Mouse (Mus musculus): ENCODE results near the gene Dnah17. TPM values are rescaled to one million over a fixed set of nuclear protein-coding genes. Genes with fewer than 3 reads are reported as not detected.

Dnah17 gene
- polyA plus RNA-seq, 1 experiment from 2014 or later, result 0.15 TPM

- Histone ChIP-seq H3K27me3 (replicated peaks) (no peaks in the 10 kb centered on the region), H3K36me3 (no peaks in the 10 kb centered on the region), H3K9me3 (no peaks in the 10 kb centered on the region), H3K27ac (no peak overlapping the region), H3K4me2 (no peak overlapping the region), H3K9ac (no peak overlapping the region), H3K4me3 (replicated peaks) (no peak overlapping the region), H3K4me1 (no peaks in the 10 kb centered on the region)
- ATAC-seq (ENCODE audit: insufficient read depth, low FRiP score, low read depth), result no peak
- 65% methylated on average over 14 of the region's 14 CpGs for WGBS
Observed at GRCm38 (mm10) chr11:118113516-118114205, 16.8 kb downstream of the Dnah17 start.

- ATAC-seq (ENCODE audit: insufficient read depth, low FRiP score, low read depth), result peak; percentile 48
- Histone ChIP-seq H3K4me3 (replicated peaks) (no peak overlapping the region), H3K27ac (no peak overlapping the region), H3K27me3 (replicated peaks) (no peaks in the 10 kb centered on the region), H3K9me3 (no peaks in the 10 kb centered on the region), H3K9ac (no peak overlapping the region), H3K4me1 (no peaks in the 10 kb centered on the region), H3K36me3 (no peaks in the 10 kb centered on the region), H3K4me2 (no peak overlapping the region)
- WGBS, result 12% methylated on average over 5 of the region's 5 CpGs
Observed at GRCm38 (mm10) chr11:118104001-118104400, 26.4 kb downstream of the Dnah17 start.

- no peak overlapping the region for H3K27ac ChIP-seq
- H3K27me3 ChIP-seq (replicated peaks), result no peaks in the 10 kb centered on the region
- WGBS, result 91% methylated on average over 5 of the region's 5 CpGs
- ATAC-seq (ENCODE audit: insufficient read depth, low FRiP score, low read depth), result no peak
- H3K9ac ChIP-seq, result no peak overlapping the region
- no peak overlapping the region for H3K4me3 ChIP-seq (replicated peaks)
- H3K4me2 ChIP-seq, result no peak overlapping the region
- no peaks in the 10 kb centered on the region for H3K36me3 ChIP-seq
- no peaks in the 10 kb centered on the region for H3K9me3 ChIP-seq
- no peaks in the 10 kb centered on the region for H3K4me1 ChIP-seq
Observed at GRCm38 (mm10) chr11:118103383-118103782, 27.1 kb downstream of the Dnah17 start.

DNA sequence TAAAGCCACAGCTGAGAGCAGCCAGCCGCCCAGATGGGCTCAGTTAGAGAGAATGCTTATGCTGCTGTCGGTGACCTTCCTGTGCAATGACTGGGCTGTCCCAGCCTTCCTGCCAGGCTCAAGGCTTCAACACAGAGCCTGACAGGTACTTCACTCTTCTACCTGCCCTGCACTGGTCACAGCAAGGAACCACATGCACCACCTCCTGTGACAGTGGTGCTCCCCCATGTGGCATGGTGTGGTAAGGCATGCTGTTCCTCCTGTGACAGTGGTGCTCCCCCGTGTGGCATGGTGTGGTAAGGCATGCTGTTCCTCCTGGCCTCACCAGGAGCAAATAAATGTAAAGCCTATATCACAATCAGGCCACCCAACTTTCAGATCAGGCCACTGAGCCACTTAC lies 27.6 kb downstream of the Dnah17 start:
- H3K36me3 ChIP-seq, result no peaks in the 10 kb centered on the region
- no peaks in the 10 kb centered on the region for H3K4me1 ChIP-seq
- WGBS, result 46% methylated on average over 3 of the region's 3 CpGs
- ATAC-seq (ENCODE audit: insufficient read depth, low FRiP score, low read depth), result 0 out of 2 replicates have a peak, but pooled peaks have one; percentile 44
- H3K4me2 ChIP-seq, result no peak overlapping the region
- no peaks in the 10 kb centered on the region for H3K9me3 ChIP-seq
- no peak overlapping the region for H3K27ac ChIP-seq
- H3K9ac ChIP-seq, result no peak overlapping the region
- H3K27me3 ChIP-seq (replicated peaks), result no peaks in the 10 kb centered on the region
- H3K4me3 ChIP-seq (replicated peaks), result no peak overlapping the region

DNA sequence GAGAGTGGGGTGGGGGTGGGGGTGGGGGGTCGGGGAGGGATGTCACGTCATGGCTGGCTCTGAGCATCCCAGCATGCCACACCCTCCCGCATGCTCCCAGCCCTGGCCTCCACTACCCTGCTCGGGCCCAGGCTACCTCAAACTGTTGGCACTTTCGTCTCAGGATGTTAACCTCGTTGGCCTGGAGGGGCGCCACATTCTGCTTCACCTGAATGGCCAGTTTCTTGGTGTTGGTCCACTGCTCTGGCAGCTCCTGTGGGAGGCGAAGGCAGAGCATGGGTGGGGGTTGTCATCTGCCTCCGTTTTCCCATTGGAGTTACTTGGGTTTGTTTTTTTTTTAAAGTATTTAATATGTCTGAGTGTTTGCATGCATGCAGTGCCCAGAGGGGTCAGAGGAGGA lies 29.3 kb downstream of the Dnah17 start:
- H3K27ac ChIP-seq, result no peak overlapping the region
- 52% methylated on average over 9 of the region's 9 CpGs for WGBS
- no peaks in the 10 kb centered on the region for H3K36me3 ChIP-seq
- H3K27me3 ChIP-seq (replicated peaks), result no peaks in the 10 kb centered on the region
- no peaks in the 10 kb centered on the region for H3K4me1 ChIP-seq
- H3K4me3 ChIP-seq (replicated peaks), result no peak overlapping the region
- no peaks in the 10 kb centered on the region for H3K9me3 ChIP-seq
- H3K9ac ChIP-seq, result no peak overlapping the region
- H3K4me2 ChIP-seq, result no peak overlapping the region
- ATAC-seq (ENCODE audit: insufficient read depth, low FRiP score, low read depth), result no peak

- no peak overlapping the region for H3K27ac ChIP-seq
Observed at GRCm38 (mm10) chr11:118096736-118097135, 33.7 kb downstream of the Dnah17 start.

DNA sequence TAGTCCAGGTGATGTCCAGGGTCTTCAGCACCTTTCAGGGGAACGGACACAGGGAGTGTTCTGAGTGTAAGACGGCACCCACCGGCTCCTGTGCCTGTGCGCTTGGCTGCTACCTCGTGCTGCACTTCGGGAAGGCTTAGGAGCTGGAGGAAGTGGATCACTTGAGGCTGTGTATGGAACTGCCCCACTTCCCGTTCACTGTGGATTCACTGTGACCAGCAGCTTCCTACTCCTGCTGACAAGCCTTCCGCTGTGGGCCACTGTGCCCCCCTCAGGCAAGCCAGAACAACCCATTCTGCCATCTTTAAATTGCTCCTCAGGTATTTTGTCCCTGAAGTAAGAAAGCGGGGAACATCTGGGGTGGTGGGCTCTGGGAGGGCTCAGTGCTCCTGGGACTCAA lies 35.4 kb downstream of the Dnah17 start:
- no peaks in the 10 kb centered on the region for H3K9me3 ChIP-seq

More at GRCm38 (mm10) chr11:118096736-118097135, 33.7 kb downstream of the Dnah17 start:
- Histone ChIP-seq H3K36me3 (no peaks in the 10 kb centered on the region), H3K4me1 (no peaks in the 10 kb centered on the region), H3K27me3 (replicated peaks) (no peaks in the 10 kb centered on the region), H3K4me3 (replicated peaks) (no peak overlapping the region), H3K9ac (no peak overlapping the region), H3K4me2 (no peak overlapping the region), H3K9me3 (no peaks in the 10 kb centered on the region)
- ATAC-seq (ENCODE audit: insufficient read depth, low FRiP score, low read depth), result no peak
- WGBS, result 43% methylated on average over 2 of the region's 2 CpGs

GRCm38 (mm10) chr11:118091002-118091670 lies 39.3 kb downstream of the Dnah17 start:
- Histone ChIP-seq H3K4me3 (replicated peaks) (no peak overlapping the region), H3K4me1 (no peaks in the 10 kb centered on the region), H3K27me3 (replicated peaks) (no peaks in the 10 kb centered on the region), H3K36me3 (no peaks in the 10 kb centered on the region), H3K4me2 (no peak overlapping the region), H3K9ac (no peak overlapping the region), H3K27ac (no peak overlapping the region), H3K9me3 (no peaks in the 10 kb centered on the region)
- no peak for ATAC-seq (ENCODE audit: insufficient read depth, low FRiP score, low read depth)
- 87% methylated on average over 23 of the region's 23 CpGs for WGBS

More for the DNA sequence above, 35.4 kb downstream of the Dnah17 start:
- Histone ChIP-seq H3K36me3 (no peaks in the 10 kb centered on the region), H3K4me1 (no peaks in the 10 kb centered on the region), H3K4me3 (replicated peaks) (no peak overlapping the region), H3K27me3 (replicated peaks) (no peaks in the 10 kb centered on the region), H3K4me2 (no peak overlapping the region), H3K27ac (no peak overlapping the region), H3K9ac (no peak overlapping the region)
- WGBS, result 77% methylated on average over 9 of the region's 9 CpGs
- ATAC-seq (ENCODE audit: insufficient read depth, low FRiP score, low read depth), result no peak

- ATAC-seq (ENCODE audit: insufficient read depth, low FRiP score, low read depth), result no peak
- Histone ChIP-seq H3K9me3 (no peaks in the 10 kb centered on the region), H3K9ac (no peak overlapping the region), H3K4me2 (no peak overlapping the region), H3K27me3 (replicated peaks) (no peaks in the 10 kb centered on the region), H3K36me3 (no peaks in the 10 kb centered on the region), H3K4me1 (peaks cover 15% of the 10 kb centered on the region; the same call in 1 of the 2 replicates), H3K27ac (no peak overlapping the region), H3K4me3 (replicated peaks) (no peak overlapping the region)
- WGBS, result 79% methylated on average over 19 of the region's 19 CpGs
Observed at GRCm38 (mm10) chr11:118088896-118089295, 41.5 kb downstream of the Dnah17 start.

DNA sequence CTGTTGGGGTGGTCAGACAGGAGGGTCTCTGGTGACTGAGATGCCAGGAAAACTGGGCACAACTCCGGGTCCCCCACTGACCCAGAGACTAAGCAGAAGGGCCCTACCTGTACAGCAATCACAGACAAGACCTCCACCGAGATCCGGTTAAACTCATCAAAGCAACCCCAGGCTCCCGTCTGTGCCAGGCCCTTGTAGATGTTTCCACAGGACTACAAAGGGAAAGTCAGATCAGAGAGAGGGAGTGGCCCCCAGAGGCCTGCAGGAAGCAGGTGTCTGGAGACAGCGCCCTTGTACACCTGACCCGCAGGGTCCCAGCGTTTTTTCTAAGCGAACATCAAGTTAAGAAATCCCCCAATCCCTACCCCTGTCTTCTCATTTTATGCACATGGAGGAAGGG lies 44.5 kb downstream of the Dnah17 start:
- H3K4me3 ChIP-seq (replicated peaks), result no peak overlapping the region
- WGBS, result 63% methylated on average over 8 of the region's 8 CpGs
- no peaks in the 10 kb centered on the region for H3K9me3 ChIP-seq
- no peaks in the 10 kb centered on the region for H3K36me3 ChIP-seq
- H3K27ac ChIP-seq, result no peak overlapping the region
- H3K27me3 ChIP-seq (replicated peaks), result no peaks in the 10 kb centered on the region
- no peak overlapping the region for H3K4me2 ChIP-seq
- no peak for ATAC-seq (ENCODE audit: insufficient read depth, low FRiP score, low read depth)
- H3K4me1 ChIP-seq, result peaks cover 16% of the 10 kb centered on the region; the same call in 1 of the 2 replicates
- H3K9ac ChIP-seq, result no peak overlapping the region

- H3K27me3 ChIP-seq (replicated peaks), result no peaks in the 10 kb centered on the region
- H3K36me3 ChIP-seq, result no peaks in the 10 kb centered on the region
- H3K4me1 ChIP-seq, result peaks cover 16% of the 10 kb centered on the region; the same call in 1 of the 2 replicates
- H3K9me3 ChIP-seq, result no peaks in the 10 kb centered on the region
- no peak overlapping the region for H3K4me3 ChIP-seq (replicated peaks)
- WGBS, result 25% methylated on average over 4 of the region's 4 CpGs
- H3K27ac ChIP-seq, result no peak overlapping the region
- no peak overlapping the region for H3K4me2 ChIP-seq
- no peak for ATAC-seq (ENCODE audit: insufficient read depth, low FRiP score, low read depth)
- no peak overlapping the region for H3K9ac ChIP-seq
Observed at GRCm38 (mm10) chr11:118085176-118085575, 45.3 kb downstream of the Dnah17 start.

GRCm38 (mm10) chr11:118084266-118084665 lies 46.2 kb downstream of the Dnah17 start:
- Histone ChIP-seq H3K4me2 (no peak overlapping the region), H3K27me3 (replicated peaks) (no peaks in the 10 kb centered on the region), H3K9ac (no peak overlapping the region), H3K36me3 (no peaks in the 10 kb centered on the region), H3K4me1 (peaks cover 16% of the 10 kb centered on the region; the same call in 1 of the 2 replicates), H3K4me3 (replicated peaks) (no peak overlapping the region), H3K27ac (no peak overlapping the region), H3K9me3 (no peaks in the 10 kb centered on the region)
- ATAC-seq (ENCODE audit: insufficient read depth, low FRiP score, low read depth), result no peak
- WGBS, result 68% methylated on average over 3 of the region's 3 CpGs
